Mouse (Mus musculus): ENCODE measurements around the gene Nckap1l.

DNA sequence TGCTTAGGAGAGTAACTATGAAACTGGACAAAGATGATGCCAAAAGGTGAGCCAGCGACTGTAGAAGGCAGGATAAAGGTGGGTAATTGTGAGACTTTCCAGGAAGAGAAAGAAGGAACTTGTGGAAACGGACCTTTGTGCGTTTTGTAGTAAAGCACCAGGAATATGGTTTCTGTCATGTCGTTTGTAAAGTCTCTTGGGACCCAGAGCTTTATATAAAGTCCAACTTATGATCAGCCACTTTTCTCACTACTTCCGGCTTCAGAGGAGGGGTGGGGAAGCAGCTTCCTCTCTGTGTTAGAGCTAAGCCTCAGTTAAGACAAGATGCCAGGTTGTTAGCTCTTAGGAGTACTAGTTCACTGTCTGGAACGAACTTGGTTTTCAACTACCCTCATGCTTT lies 855 bp downstream of the Nckap1l start:
- no peak for TF ChIP-seq POLR2A (IDR thresholded peaks at IDR 0.05; ENCODE audit: insufficient read depth, low read depth, low read length)
- TF ChIP-seq CTCF (IDR thresholded peaks at IDR 0.05; ENCODE audit: insufficient read depth, low read depth, low read length): no peak
